Mouse (Mus musculus) bone marrow, adult 2 months (tissue): ENCODE measurements around the gene Rpp14.

Experiments
- CTCF ChIP-seq: fragments of 200-500 bp; IDR thresholded peaks from 2 replicates; pipeline ENCODE4 v1.5.1; 2011; ENCODE audit warnings: low read length, control low read depth; ENCODE audit not compliant: control insufficient read depth, insufficient read depth
- POLR2A ChIP-seq: fragments of 200-500 bp; IDR thresholded peaks from 2 replicates; pipeline ENCODE4 v1.6.1; 2011; ENCODE audit warnings: low read depth, mild to moderate bottlenecking, control low read depth, low read length, borderline replicate concordance; ENCODE audit not compliant: control insufficient read depth

GRCm38 (mm10) chr14:8035951-8036350, 44.2 kb upstream of the Rpp14 start:
- TF ChIP-seq CTCF (no peak), POLR2A (no peak)
